Mouse (Mus musculus) gastrocnemius, postnatal 25 days (tissue): ENCODE data around the gene Gm4303. TPM values are rescaled to one million over a fixed set of nuclear protein-coding genes. Genes with fewer than 3 reads are reported as not detected.
A peak's percentile ranks its signal among the peaks of the same experiment; 100 is the strongest.
"Not testable (repeated sequence)": the region's sequence is repeated elsewhere in the genome, so short reads cannot be mapped to it uniquely, and the experiment has no call there.

Experiments
- DNase-seq: peaks from one replicate; pipeline ENCODE4 v3.0.0; 2022
- long read RNA-seq, 2 experiments: library from polyadenylated mRNA; stranded (forward); transcript quantifications; one replicate each; pipeline ENCODE4 v2.0.0; 2021
- total RNA-seq, 2 experiments: library from RNA; stranded (reverse); gene quantifications; 1 replicate in 1 of 2; 2 replicates in 1 of 2; pipeline ENCODE4 v1.2.3; 2021

The Gm4303 gene
- not detected for total RNA-seq
- long read RNA-seq, experiment 1 = 0 reads
- long read RNA-seq, experiment 2 = 0 reads

- DNase-seq = not testable (repeated sequence)
These were observed at the start of gene Gm4303 for GRCm38 (mm10) chr10:100345672-100346071. Gene Gm4303, plus strand, starts transcription at chr10:100345972.

GRCm38 (mm10) chr10:100296105-100296504 lies 49.7 kb upstream of the Gm4303 start:
- no peak for DNase-seq

GRCm38 (mm10) chr10:100300106-100300505 lies 45.7 kb upstream of the Gm4303 start:
- not testable (repeated sequence) for DNase-seq

GRCm38 (mm10) chr10:100335376-100335775 lies 10.4 kb upstream of the Gm4303 start, which contains the start of gene Gm4301:
Gene Gm4301, plus strand, starts transcription at chr10:100335676.
- DNase-seq = not testable (repeated sequence)

GRCm38 (mm10) chr10:100340536-100340935 lies 5.2 kb upstream of the Gm4303 start, which contains the start of gene Gm4302:
Gene Gm4302, plus strand, starts transcription at chr10:100340836.
- not testable (repeated sequence) for DNase-seq

- not testable (repeated sequence) for DNase-seq
These were observed 5.0 kb downstream of the Gm4303 start, which contains the start of gene Gm4305 for GRCm38 (mm10) chr10:100350793-100351192. Gene Gm4305, plus strand, starts transcription at chr10:100351093.

GRCm38 (mm10) chr10:100356841-100357240 lies 11.1 kb downstream of the Gm4303 start:
- DNase-seq = peak; percentile 7

GRCm38 (mm10) chr10:100361038-100361437 lies 15.3 kb downstream of the Gm4303 start, which contains the start of gene Gm4307:
Gene Gm4307, plus strand, starts transcription at chr10:100361338.
- not testable (repeated sequence) for DNase-seq

GRCm38 (mm10) chr10:100382460-100382859 lies 36.7 kb downstream of the Gm4303 start, which contains the start of gene Gm4312:
Gene Gm4312, minus strand, starts transcription at chr10:100382560.
- not testable (repeated sequence) for DNase-seq

Other genes starting within 250 kb of the Gm4303 start
- gene Gm4301, start 10.3 kb upstream of the Gm4303 start, total RNA-seq = not detected
- not detected for gene Gm4302, start 5.1 kb upstream of the Gm4303 start, total RNA-seq
- gene Gm4305, start 5.1 kb downstream of the Gm4303 start, total RNA-seq = not detected
- not detected for gene Gm4307, start 15.4 kb downstream of the Gm4303 start, total RNA-seq
- not detected for gene Gm4312, start 36.6 kb downstream of the Gm4303 start, total RNA-seq
- gene Tmtc3, start 141.4 kb downstream of the Gm4303 start, total RNA-seq = 10 to 100 TPM in 1 of 2 experiments, 1 to 10 TPM in 1; 6.7 to 10.4 TPM
- 1 to 10 TPM; 2.0 to 2.9 TPM for gene Cep290, start 141.6 kb downstream of the Gm4303 start, total RNA-seq
- gene 4930430F08Rik, start 244.5 kb downstream of the Gm4303 start, total RNA-seq = 1 to 10 TPM; 5.4 to 7.7 TPM
- gene 1700017N19Rik, start 244.5 kb downstream of the Gm4303 start, total RNA-seq = not detected